Mouse (Mus musculus) kidney, postnatal 0 days (tissue): Measurements from ENCODE around the gene Lrch1. TPM values are rescaled to one million over a fixed set of nuclear protein-coding genes. Genes with fewer than 3 reads are reported as not detected.
A peak's percentile ranks its signal among the peaks of the same experiment; 100 is the strongest.

Experiments used
- ATAC-seq: fragments of 200-750 bp; cut with Nextera tagmentation; replicated peaks from 2 replicates; pipeline ENCODE4 v1.8.0; 2017; ENCODE audit warnings: low read depth, moderate number of reproducible peaks, moderate TSS enrichment, moderate library complexity; ENCODE audit not compliant: low FRiP score
- DNase-seq: peaks from one replicate; pipeline ENCODE4 v3.0.0-alpha.2; 2016; ENCODE audit warnings: low spot score
- H3K27ac ChIP-seq: fragments of 300-500 bp; sonication (generic); 2 replicates; pipeline ENCODE4 v1.5.1; 2014; ENCODE audit warnings: mild to moderate bottlenecking
- H3K27me3 ChIP-seq: fragments of 300-500 bp; sonication (generic); 2 replicates; pipeline ENCODE4 v1.6.1; 2014; ENCODE audit warnings: low read length, mixed read lengths; ENCODE audit not compliant: insufficient read depth
- H3K36me3 ChIP-seq: fragments of 300-500 bp; sonication (generic); 2 replicates; pipeline ENCODE4 v1.6.1; 2014; ENCODE audit warnings: low read length, mixed read lengths; ENCODE audit not compliant: insufficient read depth
- H3K4me1 ChIP-seq: fragments of 300-500 bp; sonication (generic); replicated peaks from 2 replicates; pipeline ENCODE4 v1.6.1; 2014; ENCODE audit warnings: antibody characterized with exemption, low read length, mixed read lengths; ENCODE audit not compliant: insufficient read depth
- H3K4me2 ChIP-seq: fragments of 300-500 bp; sonication (generic); 2 replicates; pipeline ENCODE4 v1.6.1; 2014; ENCODE audit warnings: mild to moderate bottlenecking, low read length, moderate library complexity, mixed read lengths
- H3K4me3 ChIP-seq: fragments of 300-500 bp; sonication (generic); replicated peaks from 2 replicates; pipeline ENCODE4 v1.5.1; 2014; ENCODE audit warnings: low read depth, low read length
- H3K9ac ChIP-seq: fragments of 300-500 bp; sonication (generic); 2 replicates; pipeline ENCODE4 v1.6.1; 2014; ENCODE audit warnings: low read depth, low read length
- H3K9me3 ChIP-seq: fragments of 300-500 bp; sonication (generic); replicated peaks from 2 replicates; pipeline ENCODE4 v1.6.1; 2016; ENCODE audit warnings: low read length, inconsistent platforms, mixed read lengths
- CTCF ChIP-seq: IDR thresholded peaks from 2 replicates; pipeline ENCODE4 v1.5.1; 2016; ENCODE audit warnings: antibody characterized with exemption, low read depth, mild to moderate bottlenecking, moderate library complexity
- WGBS: fragments of 180-500 bp; shearing (Covaris S2); extraction: QIAGEN DNeasy Blood & Tissue Kit; methylation state at CpG from one replicate; pipeline ENCODE4 v1.1.7; 2014; 5-methylcytosine and 5-hydroxymethylcytosine counted together
- polyA plus RNA-seq: library from polyadenylated mRNA; unstranded; fragments of >200 nt; fragmentation: Nextera tagmentation; extraction: Ambion mirVana; gene quantifications from 2 replicates; pipeline ENCODE4 v1.2.1, GENCODE M21; 2015

Lrch1 gene
- polyA plus RNA-seq, 1 experiment from 2014 or later, result 16.3 TPM

DNA sequence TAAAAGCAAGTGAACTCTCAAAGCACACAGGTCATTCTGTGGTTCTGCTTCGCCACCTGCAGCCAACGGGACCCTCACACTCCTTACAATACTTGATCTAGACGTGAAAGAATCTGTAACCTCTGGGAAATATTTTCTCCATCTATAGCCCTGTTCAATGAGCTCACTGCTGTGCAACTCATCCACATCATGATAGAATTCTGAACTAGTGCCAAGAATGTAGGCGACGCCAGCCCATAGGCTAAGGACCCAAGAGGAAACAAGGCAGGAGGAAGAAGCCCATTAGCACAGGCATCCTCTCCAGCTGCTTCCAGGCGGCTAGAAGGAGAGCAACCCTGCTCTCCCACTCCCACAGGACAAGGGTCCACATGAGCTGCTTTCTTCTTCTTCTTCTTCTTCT is 98.7 kb downstream of the Lrch1 start:
- no peak overlapping the region for H3K4me3 ChIP-seq
- 32% methylated on average over 6 of the region's 6 CpGs for WGBS
- H3K9ac ChIP-seq, result no peak overlapping the region
- DNase-seq (peak; percentile 78), ATAC-seq (no peak)
- 0 out of 2 replicates have a peak overlapping the region, but pooled peaks have one; percentile 1 for H3K27ac ChIP-seq
- no peaks in the 10 kb centered on the region for H3K36me3 ChIP-seq
- peaks cover 22% of the 10 kb centered on the region for H3K4me1 ChIP-seq
- no peak for TF ChIP-seq CTCF
- H3K4me2 ChIP-seq, result no peak overlapping the region
- no peaks in the 10 kb centered on the region for H3K9me3 ChIP-seq
- no peaks in the 10 kb centered on the region for H3K27me3 ChIP-seq

GRCm38 (mm10) chr14:74848224-74848623 is 99.5 kb downstream of the Lrch1 start:
- Histone ChIP-seq H3K4me1 (peaks cover 17% of the 10 kb centered on the region), H3K27me3 (no peaks in the 10 kb centered on the region), H3K4me2 (no peak overlapping the region), H3K4me3 (no peak overlapping the region), H3K27ac (peak overlapping the region; percentile 15; the same call in 1 of the 2 replicates), H3K9ac (no peak overlapping the region), H3K36me3 (no peaks in the 10 kb centered on the region), H3K9me3 (no peaks in the 10 kb centered on the region)
- ATAC-seq (no peak), DNase-seq (no peak)
- WGBS, result 96% methylated on average over 5 of the region's 5 CpGs
- no peak for TF ChIP-seq CTCF

- DNase-seq (peak; percentile 65), ATAC-seq (peak; percentile 44; the same call in 1 of the 2 replicates)
- WGBS, result 39% methylated on average over 14 of the region's 14 CpGs
- TF ChIP-seq CTCF, result no peak
- peak overlapping the region; percentile 32 for H3K27ac ChIP-seq
- peak overlapping the region; percentile 15; the same call in 1 of the 2 replicates for H3K4me2 ChIP-seq
- H3K9ac ChIP-seq, result no peak overlapping the region
- H3K27me3 ChIP-seq, result no peaks in the 10 kb centered on the region
- no peaks in the 10 kb centered on the region for H3K36me3 ChIP-seq
- H3K4me3 ChIP-seq, result no peak overlapping the region
- no peaks in the 10 kb centered on the region for H3K9me3 ChIP-seq
- peaks cover 12% of the 10 kb centered on the region for H3K4me1 ChIP-seq
Observed at GRCm38 (mm10) chr14:74847311-74848133, 100.2 kb downstream of the Lrch1 start.

GRCm38 (mm10) chr14:74846668-74847067 is 101.0 kb downstream of the Lrch1 start:
- Histone ChIP-seq H3K27ac (peak overlapping the region; percentile 32), H3K9ac (no peak overlapping the region), H3K9me3 (no peaks in the 10 kb centered on the region), H3K27me3 (no peaks in the 10 kb centered on the region), H3K4me2 (no peak overlapping the region), H3K4me3 (no peak overlapping the region), H3K36me3 (no peaks in the 10 kb centered on the region), H3K4me1 (peaks cover 12% of the 10 kb centered on the region)
- no peak for ATAC-seq
- WGBS, result 14% methylated on average over 5 of the region's 5 CpGs
- DNase-seq, result peak; percentile 45
- no peak for TF ChIP-seq CTCF

DNA sequence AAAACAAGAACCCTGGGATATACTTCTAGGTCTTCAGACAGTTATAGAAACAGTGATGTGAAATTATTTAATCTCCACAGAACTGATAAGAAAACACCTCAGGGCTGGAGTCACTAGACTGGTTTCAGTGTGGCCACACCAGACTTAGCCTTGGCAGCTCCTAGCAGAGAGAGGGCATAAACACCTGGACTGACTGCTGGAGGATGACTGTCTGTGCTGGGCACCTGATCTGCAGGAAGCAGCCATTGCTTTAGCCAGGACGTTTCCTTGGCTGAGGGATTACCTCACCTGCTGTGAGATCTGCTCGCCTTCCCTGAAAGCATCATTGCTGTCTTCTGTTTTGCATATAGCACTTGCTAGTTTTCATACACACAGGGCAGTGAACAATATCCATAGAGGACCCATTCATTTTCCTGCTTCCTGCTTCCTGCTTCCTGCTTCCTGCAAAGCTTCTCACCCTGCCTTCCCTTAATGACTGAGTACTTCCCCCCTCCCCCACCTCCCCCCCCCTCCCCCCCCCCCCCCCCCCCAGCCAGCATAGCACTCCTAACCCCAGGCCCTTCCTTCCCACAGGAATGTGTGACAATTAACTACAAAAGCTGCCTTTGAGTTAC is 101.9 kb downstream of the Lrch1 start:
- Histone ChIP-seq H3K27ac (0 out of 2 replicates have a peak overlapping the region, but pooled peaks have one; percentile 19), H3K36me3 (no peaks in the 10 kb centered on the region), H3K4me1 (peaks cover 14% of the 10 kb centered on the region), H3K4me3 (no peak overlapping the region), H3K4me2 (no peak overlapping the region; the same call in 1 of the 2 replicates), H3K9ac (no peak overlapping the region), H3K9me3 (no peaks in the 10 kb centered on the region), H3K27me3 (no peaks in the 10 kb centered on the region)
- no peak for TF ChIP-seq CTCF
- ATAC-seq (0 out of 2 replicates have a peak, but pooled peaks have one; percentile 49), DNase-seq (peak; percentile 61)
- 36% methylated on average over 2 of the region's 2 CpGs for WGBS

DNA sequence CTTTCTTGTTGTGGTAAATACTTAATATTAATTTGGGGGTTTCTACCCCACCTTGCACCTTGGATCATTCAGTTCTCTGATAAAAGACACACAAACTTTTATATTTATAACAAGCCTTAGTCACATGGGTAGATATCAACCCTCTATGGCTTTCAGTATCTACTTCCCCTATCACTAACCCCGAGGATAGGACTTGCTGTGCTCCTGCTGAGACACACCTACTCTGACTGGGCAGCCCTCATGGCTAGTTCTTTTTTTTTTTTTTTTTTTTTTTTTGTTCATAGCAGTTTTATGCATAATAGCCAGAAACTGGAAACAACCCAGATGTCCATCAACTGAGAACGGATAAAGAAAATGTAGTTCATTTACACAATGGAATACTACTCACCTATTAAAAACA is 106.0 kb downstream of the Lrch1 start:
- 63% methylated on average over 2 of the region's 2 CpGs for WGBS
- H3K9ac ChIP-seq, result no peak overlapping the region
- H3K4me3 ChIP-seq, result no peak overlapping the region
- ATAC-seq, result no peak
- no peak for TF ChIP-seq CTCF
- H3K4me2 ChIP-seq, result no peak overlapping the region
- H3K4me1 ChIP-seq, result peaks cover 4% of the 10 kb centered on the region; the same call in 1 of the 2 replicates
- H3K36me3 ChIP-seq, result no peaks in the 10 kb centered on the region
- H3K27ac ChIP-seq, result no peak overlapping the region
- H3K9me3 ChIP-seq, result no peaks in the 10 kb centered on the region
- H3K27me3 ChIP-seq, result no peaks in the 10 kb centered on the region
- no peak for DNase-seq
